Mouse (Mus musculus) forebrain, embryonic 15.5 days (tissue): ENCODE measurements around the gene Elavl1. TPM values are rescaled to one million over a fixed set of nuclear protein-coding genes. Genes with fewer than 3 reads are reported as not detected.
"Not testable (repeated sequence)": the region's sequence is repeated elsewhere in the genome, so short reads cannot be mapped to it uniquely, and the experiment has no call there.

ENCODE experiments used
- ATAC-seq: fragments of 200-750 bp; cut with Nextera tagmentation; replicated peaks from 2 replicates; pipeline ENCODE4 v1.8.0; 2017; ENCODE audit warnings: mild to moderate bottlenecking, moderate TSS enrichment, moderate library complexity
- H3K27ac ChIP-seq: fragments of 300-500 bp; sonication (generic); replicated peaks from 2 replicates; pipeline ENCODE4 v1.5.1; 2015; ENCODE audit warnings: mild to moderate bottlenecking, inconsistent platforms
- H3K27me3 ChIP-seq: fragments of 300-500 bp; sonication (generic); 2 replicates; pipeline ENCODE4 v1.6.1; 2015; ENCODE audit warnings: inconsistent platforms
- H3K36me3 ChIP-seq: fragments of 300-500 bp; sonication (generic); 2 replicates; pipeline ENCODE4 v1.6.1; 2015; ENCODE audit warnings: mild to moderate bottlenecking, inconsistent platforms
- H3K4me1 ChIP-seq: fragments of 300-500 bp; sonication (generic); 2 replicates; pipeline ENCODE4 v1.6.1; 2015; ENCODE audit warnings: inconsistent platforms
- H3K4me2 ChIP-seq: fragments of 300-500 bp; sonication (generic); replicated peaks from 2 replicates; pipeline ENCODE4 v1.6.1; 2015; ENCODE audit warnings: mild to moderate bottlenecking, inconsistent platforms
- H3K4me3 ChIP-seq: fragments of 300-500 bp; sonication (generic); 2 replicates; pipeline ENCODE4 v1.5.1; 2015; ENCODE audit warnings: mild to moderate bottlenecking, inconsistent platforms
- H3K9ac ChIP-seq: fragments of 300-500 bp; sonication (generic); replicated peaks from 2 replicates; pipeline ENCODE4 v1.6.1; 2015; ENCODE audit warnings: mild to moderate bottlenecking, inconsistent platforms
- H3K9me3 ChIP-seq: fragments of 300-500 bp; sonication (generic); 2 replicates; pipeline ENCODE4 v1.6.1; 2016; ENCODE audit warnings: inconsistent platforms
- WGBS: fragments of 180-500 bp; shearing (Covaris S2); methylation state at CpG from one replicate; pipeline ENCODE4 v1.1.7; 2015; ENCODE audit warnings: mixed read lengths; 5-methylcytosine and 5-hydroxymethylcytosine counted together
- polyA plus RNA-seq: library from polyadenylated mRNA; unstranded; fragments of >200 nt; fragmentation: Nextera tagmentation; extraction: Ambion mirVana; gene quantifications from 2 replicates; pipeline ENCODE4 v1.2.1, GENCODE M21; 2015

Gene Elavl1
- 149 and 159 TPM in 2 replicates for polyA plus RNA-seq

DNA sequence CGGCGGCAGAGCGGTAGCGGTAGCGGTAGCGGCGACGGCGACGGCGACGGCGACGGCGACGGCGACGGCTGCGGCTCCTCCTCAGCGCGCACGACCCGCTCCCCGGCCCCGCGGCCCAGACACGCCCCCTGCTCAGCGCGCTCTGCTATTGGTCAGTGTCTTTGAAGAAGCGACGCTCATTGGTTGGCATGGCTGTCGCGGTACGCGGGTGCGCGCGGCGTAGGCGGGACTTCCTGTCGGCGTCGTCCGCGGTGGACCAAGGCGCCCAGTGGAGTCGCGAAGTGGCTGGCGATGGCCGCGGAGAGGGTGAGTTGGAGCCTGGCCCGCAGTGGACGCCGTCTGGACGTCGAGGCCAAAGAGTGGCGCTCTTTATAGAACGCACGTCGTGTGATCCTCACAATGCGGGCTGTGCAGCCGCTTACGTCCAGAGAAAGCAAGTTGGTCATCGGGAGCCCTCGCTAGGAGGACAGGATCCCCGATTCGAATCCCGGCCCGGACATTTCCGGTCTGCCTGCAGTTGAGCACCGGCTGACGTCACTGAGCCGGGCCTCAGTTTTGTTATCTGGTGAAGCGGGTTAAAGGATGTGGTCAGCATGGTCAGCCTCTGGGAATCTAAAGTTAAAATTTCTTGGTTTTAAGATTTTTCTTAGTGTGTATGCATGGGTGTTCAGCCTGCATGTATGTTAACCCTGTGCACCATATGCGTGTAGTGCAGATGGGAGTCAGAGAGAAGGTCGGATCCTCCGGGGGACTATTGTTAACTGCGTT is at the start of gene Elavl1, which contains the start of gene Ccl25:
Gene Elavl1, minus strand, starts transcription at position 431 of the 768 bp plus-strand sequence.
Gene Ccl25, plus strand, starts transcription at position 228 of the 768 bp plus-strand sequence.
- Histone ChIP-seq H3K9ac (peak within 1 kb of the TSS; percentile 97), H3K4me1 (peaks cover 42% of the 10 kb centered on the region), H3K9me3 (no peaks in the 10 kb centered on the region), H3K27ac (peak within 1 kb of the TSS; percentile 86), H3K4me3 (peak within 1 kb of the TSS; percentile 94), H3K27me3 (no peaks in the 10 kb centered on the region), H3K4me2 (peak within 1 kb of the TSS; percentile 90), H3K36me3 (peaks cover 45% of the 10 kb centered on the region)
- WGBS: under 1% methylated on average over 78 of the region's 78 CpGs
- ATAC-seq: peak; percentile 98

DNA sequence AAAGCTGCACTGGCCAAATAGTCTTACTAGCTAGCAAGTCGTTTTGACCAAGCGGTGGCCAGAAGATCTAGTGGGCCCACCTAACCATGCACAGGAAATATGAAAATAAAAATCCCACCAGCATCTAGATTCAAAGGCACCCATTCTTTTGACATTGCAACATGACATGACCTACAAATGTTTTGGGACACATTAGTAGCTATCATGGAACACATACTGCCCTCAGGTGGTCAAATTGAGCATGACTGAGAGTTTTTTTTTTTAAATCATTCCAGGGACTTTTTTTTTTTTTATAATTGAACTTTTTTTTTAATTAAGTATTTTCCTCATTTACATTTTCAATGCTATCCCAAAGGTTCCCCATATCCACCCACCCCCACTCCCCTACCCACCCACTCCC is 47.4 kb upstream of the Elavl1 start:
- Histone ChIP-seq H3K4me3 (no peak overlapping the region), H3K27ac (no peak overlapping the region), H3K4me1 (peaks cover 6% of the 10 kb centered on the region), H3K36me3 (no peaks in the 10 kb centered on the region), H3K4me2 (no peak overlapping the region), H3K9me3 (no peaks in the 10 kb centered on the region), H3K27me3 (no peaks in the 10 kb centered on the region), H3K9ac (no peak overlapping the region)
- 71% methylated on average over 2 of the region's 2 CpGs for WGBS
- no peak for ATAC-seq

DNA sequence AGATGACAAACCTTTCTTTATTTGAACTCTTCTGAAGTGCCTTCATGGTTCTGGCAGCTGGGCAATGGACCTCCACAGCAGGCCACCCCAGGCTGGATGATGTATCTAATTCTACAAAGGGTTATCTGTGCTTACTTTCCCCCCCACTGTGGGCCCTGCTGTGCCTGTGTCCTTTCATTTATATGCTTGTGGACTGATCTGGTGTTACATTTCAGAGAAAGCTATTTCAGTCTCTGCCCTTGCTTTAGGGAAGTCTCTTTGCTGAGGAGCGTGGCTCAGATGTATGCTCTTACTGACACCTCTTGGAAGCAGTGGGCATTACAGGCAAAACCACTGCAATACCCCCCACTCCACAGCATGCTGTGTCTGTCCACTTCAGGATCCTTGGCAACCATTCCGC is 44.9 kb upstream of the Elavl1 start:
- 40% methylated on average over 2 of the region's 2 CpGs for WGBS
- no peaks in the 10 kb centered on the region for H3K9me3 ChIP-seq
- no peak overlapping the region for H3K9ac ChIP-seq
- H3K27ac ChIP-seq: no peak overlapping the region
- H3K4me1 ChIP-seq: peaks cover 7% of the 10 kb centered on the region
- no peak for ATAC-seq
- H3K4me3 ChIP-seq: no peak overlapping the region
- no peaks in the 10 kb centered on the region for H3K27me3 ChIP-seq
- H3K4me2 ChIP-seq: no peak overlapping the region
- no peaks in the 10 kb centered on the region for H3K36me3 ChIP-seq

DNA sequence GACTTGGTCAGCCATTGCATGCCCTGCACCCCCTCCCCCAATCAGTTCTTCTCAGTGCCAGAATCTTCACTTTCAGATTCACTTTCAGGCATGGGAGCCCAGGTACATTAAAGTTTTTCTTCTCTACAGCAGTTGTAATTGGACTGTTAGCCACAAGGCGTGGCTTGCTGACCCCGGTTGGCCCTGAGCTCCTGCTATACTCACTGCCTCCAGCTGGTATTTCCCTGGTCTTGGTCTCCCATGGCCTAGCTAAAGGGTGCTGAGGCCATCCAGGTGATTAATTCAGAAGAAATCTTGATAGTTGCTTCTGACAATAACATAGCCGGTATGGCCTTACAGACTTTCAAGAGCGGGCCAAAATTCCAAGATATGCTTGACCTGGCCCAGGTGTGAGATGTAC is 43.3 kb upstream of the Elavl1 start:
- Histone ChIP-seq H3K4me2 (no peak overlapping the region), H3K4me3 (no peak overlapping the region), H3K4me1 (peaks cover 7% of the 10 kb centered on the region), H3K27ac (peak overlapping the region; percentile 64; the same call in 1 of the 2 replicates), H3K9ac (no peak overlapping the region), H3K9me3 (no peaks in the 10 kb centered on the region), H3K27me3 (no peaks in the 10 kb centered on the region), H3K36me3 (no peaks in the 10 kb centered on the region)
- 96% methylated on average over 4 of the region's 4 CpGs for WGBS
- ATAC-seq: no peak

DNA sequence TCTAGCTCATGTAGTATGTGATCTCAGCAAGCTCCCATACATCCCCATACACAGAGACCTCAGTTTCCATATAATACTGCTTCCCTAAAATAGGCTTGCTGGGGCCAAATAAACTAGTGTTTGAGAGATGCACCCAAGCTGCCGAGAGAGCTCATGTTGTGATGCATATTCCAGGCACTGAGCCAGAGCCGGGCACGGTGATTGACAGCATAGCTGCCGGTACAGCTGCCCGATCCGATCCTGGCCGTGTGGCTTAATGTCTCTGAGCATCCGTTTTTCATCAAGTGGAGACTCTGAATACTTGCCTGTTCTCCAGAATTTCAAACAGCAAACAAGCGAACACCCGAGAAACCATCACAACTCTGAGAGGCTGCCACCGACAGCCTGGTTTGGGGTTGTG is 42.6 kb upstream of the Elavl1 start:
- Histone ChIP-seq H3K9ac (no peak overlapping the region), H3K27ac (peak overlapping the region; percentile 64), H3K4me2 (no peak overlapping the region), H3K9me3 (no peaks in the 10 kb centered on the region), H3K4me3 (no peak overlapping the region), H3K4me1 (peaks cover 7% of the 10 kb centered on the region), H3K27me3 (no peaks in the 10 kb centered on the region), H3K36me3 (no peaks in the 10 kb centered on the region)
- ATAC-seq: peak; percentile 87
- 45% methylated on average over 11 of the region's 11 CpGs for WGBS

DNA sequence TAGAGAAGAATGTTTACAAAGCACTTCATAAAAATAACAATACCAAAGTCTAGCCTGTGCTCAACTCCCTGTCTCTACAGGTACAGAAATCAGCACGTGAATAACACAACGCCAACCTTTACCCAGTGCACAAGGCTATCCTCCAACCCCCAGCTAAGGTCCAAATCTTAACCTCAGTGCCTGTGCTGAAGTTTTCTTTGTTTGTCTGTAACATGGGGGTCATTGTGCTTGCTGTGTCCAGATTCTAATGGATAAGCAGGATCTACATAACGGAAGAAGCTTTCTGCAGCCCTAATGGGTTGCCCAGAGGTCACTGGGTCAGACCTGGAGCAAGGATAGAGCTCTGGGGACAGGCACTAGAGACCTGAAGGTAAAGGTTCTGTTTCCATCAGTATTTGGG is 41.0 kb upstream of the Elavl1 start:
- H3K4me2 ChIP-seq: no peak overlapping the region
- no peak overlapping the region for H3K27ac ChIP-seq
- no peak overlapping the region for H3K9ac ChIP-seq
- no peak for ATAC-seq
- no peaks in the 10 kb centered on the region for H3K27me3 ChIP-seq
- H3K9me3 ChIP-seq: no peaks in the 10 kb centered on the region
- 88% methylated on average over 3 of the region's 3 CpGs for WGBS
- no peaks in the 10 kb centered on the region for H3K36me3 ChIP-seq
- peaks cover 7% of the 10 kb centered on the region for H3K4me1 ChIP-seq
- no peak overlapping the region for H3K4me3 ChIP-seq

DNA sequence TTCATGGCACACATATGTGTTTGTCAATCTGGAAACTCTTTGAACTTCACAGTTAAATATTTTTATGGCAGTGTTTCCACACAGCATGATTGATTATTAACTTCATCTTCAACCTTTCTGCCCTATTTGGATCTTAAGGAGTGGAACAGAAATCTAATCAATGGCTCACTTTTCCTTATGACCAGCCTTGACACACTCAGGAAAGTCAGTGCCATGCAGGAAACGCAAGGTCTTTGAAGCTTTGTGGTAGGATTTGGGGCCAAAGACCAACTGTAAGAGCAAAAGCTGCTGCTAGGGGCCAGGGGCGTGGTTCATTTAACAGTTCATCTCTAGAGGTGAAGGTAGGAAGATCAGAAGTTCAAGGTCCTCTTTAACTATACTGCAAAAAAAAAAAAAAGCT is 35.7 kb upstream of the Elavl1 start:
- H3K4me3 ChIP-seq: no peak overlapping the region
- no peak for ATAC-seq
- H3K36me3 ChIP-seq: no peaks in the 10 kb centered on the region
- no peak overlapping the region for H3K9ac ChIP-seq
- H3K4me1 ChIP-seq: 0 out of 2 replicates have a peak, but pooled peaks cover 4% of the 10 kb centered on the region
- no peaks in the 10 kb centered on the region for H3K27me3 ChIP-seq
- no peak overlapping the region for H3K4me2 ChIP-seq
- H3K27ac ChIP-seq: no peak overlapping the region
- no peaks in the 10 kb centered on the region for H3K9me3 ChIP-seq
- whole genome bisulfite sequencing: 86% methylated on average over 2 of the region's 2 CpGs

DNA sequence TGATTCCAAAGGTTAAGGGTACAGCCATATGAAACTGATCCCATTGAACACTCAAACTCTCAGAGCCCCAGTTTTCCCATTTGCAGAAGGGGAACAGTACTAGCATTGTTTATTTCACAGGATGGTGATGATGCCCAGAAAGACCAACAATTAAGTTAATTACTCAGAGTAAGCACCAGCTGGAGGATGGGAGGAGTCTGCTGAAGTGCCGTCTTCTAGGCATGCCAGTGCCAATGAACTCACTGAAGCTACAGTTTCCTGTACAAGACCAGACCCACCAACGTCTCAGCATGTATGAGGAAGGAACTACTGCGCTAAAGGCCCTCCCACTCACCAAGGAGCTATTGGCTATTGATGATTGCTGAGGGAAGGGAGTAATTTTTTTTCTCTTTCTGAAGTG is 34.1 kb upstream of the Elavl1 start:
- H3K9ac ChIP-seq: no peak overlapping the region
- no peaks in the 10 kb centered on the region for H3K9me3 ChIP-seq
- peak; percentile 74 for ATAC-seq
- H3K27ac ChIP-seq: no peak overlapping the region
- H3K4me3 ChIP-seq: no peak overlapping the region
- WGBS: 39% methylated on average over 3 of the region's 3 CpGs
- H3K4me2 ChIP-seq: no peak overlapping the region
- no peaks in the 10 kb centered on the region for H3K36me3 ChIP-seq
- H3K27me3 ChIP-seq: no peaks in the 10 kb centered on the region
- 0 out of 2 replicates have a peak, but pooled peaks cover 4% of the 10 kb centered on the region for H3K4me1 ChIP-seq

DNA sequence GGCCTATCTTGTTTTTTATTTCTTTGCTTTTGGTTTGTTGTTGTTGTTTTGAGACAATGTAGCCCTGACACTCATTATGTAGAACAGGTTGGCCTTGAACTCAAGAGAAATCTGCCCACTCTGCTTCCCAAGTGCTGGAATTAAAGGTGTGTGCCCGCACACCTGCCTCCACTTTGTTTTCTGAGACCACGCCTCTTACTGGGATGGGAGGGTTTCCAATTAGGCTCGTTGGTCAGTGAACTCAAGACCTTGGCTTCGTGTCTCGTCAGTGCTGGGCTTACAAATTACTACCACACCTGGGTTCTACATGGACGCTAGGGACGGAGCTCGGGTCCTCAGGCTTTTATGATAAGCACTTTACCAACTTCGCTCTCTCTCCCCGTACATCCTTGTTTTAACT is 30.2 kb upstream of the Elavl1 start:
- no peaks in the 10 kb centered on the region for H3K27me3 ChIP-seq
- 92% methylated on average over 10 of the region's 10 CpGs for WGBS

DNA sequence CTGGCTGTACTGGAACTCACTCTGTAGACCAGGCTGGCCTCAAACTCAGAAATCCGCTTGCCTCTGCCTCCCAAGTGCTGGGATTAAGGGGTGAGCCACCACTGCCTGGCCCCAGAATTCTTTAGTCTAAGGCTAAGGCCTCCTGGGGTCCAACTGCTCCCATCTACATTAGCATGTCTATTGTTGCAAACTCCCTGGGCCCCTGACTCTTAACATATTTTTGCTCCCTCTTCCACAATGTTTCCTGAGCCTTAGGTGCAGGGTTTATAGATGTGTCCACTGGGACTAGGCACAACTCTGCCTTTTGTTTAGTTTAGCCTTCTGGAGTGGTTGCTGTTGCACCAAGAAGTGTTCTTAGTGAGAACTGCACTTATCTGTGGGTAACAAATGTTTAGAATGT is 29.3 kb upstream of the Elavl1 start:
- Histone ChIP-seq H3K9ac (no peak overlapping the region), H3K9me3 (no peaks in the 10 kb centered on the region), H3K4me2 (no peak overlapping the region), H3K36me3 (no peaks in the 10 kb centered on the region), H3K27me3 (no peaks in the 10 kb centered on the region), H3K4me3 (no peak overlapping the region), H3K4me1 (0 out of 2 replicates have a peak, but pooled peaks cover 4% of the 10 kb centered on the region), H3K27ac (no peak overlapping the region)
- WGBS: 95% methylated on average over 1 of the region's 1 CpGs
- no peak for ATAC-seq

More for the DNA sequence above, 30.2 kb upstream of the Elavl1 start:
- Histone ChIP-seq H3K36me3 (no peaks in the 10 kb centered on the region), H3K9me3 (no peaks in the 10 kb centered on the region), H3K4me1 (0 out of 2 replicates have a peak, but pooled peaks cover 4% of the 10 kb centered on the region), H3K27ac (no peak overlapping the region), H3K4me2 (no peak overlapping the region), H3K4me3 (no peak overlapping the region), H3K9ac (no peak overlapping the region)
- ATAC-seq: no peak

DNA sequence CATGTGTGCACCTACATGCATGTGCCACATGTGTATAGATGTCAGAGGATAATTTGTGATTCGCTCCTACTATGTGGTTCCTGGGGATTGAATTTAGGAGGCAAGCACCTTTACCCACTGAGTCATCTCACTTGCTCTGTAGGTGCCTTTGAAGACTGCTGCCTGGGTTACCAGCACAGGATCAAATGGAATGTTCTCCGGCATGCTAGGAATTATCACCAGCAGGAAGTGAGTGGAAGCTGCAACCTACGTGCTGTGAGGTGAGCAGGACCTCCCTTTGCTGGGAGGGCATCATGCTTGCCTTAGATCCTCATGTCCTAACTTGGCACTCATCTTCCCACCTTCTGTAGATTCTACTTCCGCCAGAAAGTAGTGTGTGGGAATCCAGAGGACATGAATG is 28.5 kb upstream of the Elavl1 start:
- no peak overlapping the region for H3K4me2 ChIP-seq
- no peak for ATAC-seq
- no peaks in the 10 kb centered on the region for H3K36me3 ChIP-seq
- no peak overlapping the region for H3K4me3 ChIP-seq
- H3K9me3 ChIP-seq: no peaks in the 10 kb centered on the region
- 87% methylated on average over 4 of the region's 4 CpGs for WGBS
- no peak overlapping the region for H3K27ac ChIP-seq
- H3K4me1 ChIP-seq: no peaks in the 10 kb centered on the region
- no peaks in the 10 kb centered on the region for H3K27me3 ChIP-seq
- no peak overlapping the region for H3K9ac ChIP-seq

DNA sequence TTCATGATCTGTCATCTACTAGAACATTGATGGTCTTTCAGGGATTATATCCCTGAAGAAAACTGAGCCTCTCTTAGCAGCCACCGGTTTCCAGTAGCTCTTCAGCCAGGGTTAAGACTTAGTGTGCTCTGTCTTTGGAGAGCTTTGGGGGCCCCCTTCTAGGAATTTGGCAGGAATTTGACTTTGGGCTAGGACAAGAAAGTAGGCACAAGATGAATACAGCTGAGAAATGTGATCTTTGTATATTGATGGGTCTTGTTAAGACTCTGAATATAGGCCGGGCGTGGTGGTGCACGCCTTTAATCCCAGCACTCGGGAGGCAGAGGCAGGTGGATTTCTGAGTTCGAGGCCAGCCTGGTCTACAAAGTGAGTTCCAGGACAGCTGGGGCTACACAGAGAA is 27.3 kb upstream of the Elavl1 start:
- not testable (repeated sequence) for H3K36me3 ChIP-seq, ATAC-seq, H3K9me3 ChIP-seq, H3K4me3 ChIP-seq, H3K27ac ChIP-seq, H3K27me3 ChIP-seq, H3K4me2 ChIP-seq, H3K4me1 ChIP-seq, H3K9ac ChIP-seq
- 93% methylated on average over 6 of the region's 6 CpGs for WGBS

DNA sequence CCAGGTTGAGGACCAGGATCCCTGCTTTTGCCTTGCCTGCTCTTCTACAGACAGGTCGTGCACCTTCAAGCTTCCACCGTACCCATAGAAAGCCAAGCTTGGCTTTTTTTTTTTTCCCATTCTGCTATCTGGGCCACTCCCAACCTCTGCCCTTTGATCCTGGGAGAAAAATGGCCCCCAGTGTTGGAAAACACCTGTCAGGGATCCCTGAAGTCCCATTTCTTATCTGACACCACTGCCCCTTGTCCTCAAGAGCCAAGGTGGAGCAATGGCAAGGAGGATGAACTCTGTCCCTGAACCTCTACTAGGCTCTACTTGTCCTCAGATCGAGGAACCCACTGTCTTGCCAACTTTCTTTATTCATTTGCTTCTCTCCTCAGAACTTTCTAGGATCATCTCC is 25.4 kb upstream of the Elavl1 start:
- WGBS: 82% methylated on average over 3 of the region's 3 CpGs
- Histone ChIP-seq H3K27me3 (no peaks in the 10 kb centered on the region), H3K9ac (no peak overlapping the region), H3K9me3 (no peaks in the 10 kb centered on the region), H3K4me3 (no peak overlapping the region), H3K27ac (no peak overlapping the region), H3K36me3 (no peaks in the 10 kb centered on the region), H3K4me2 (no peak overlapping the region), H3K4me1 (no peaks in the 10 kb centered on the region)
- no peak for ATAC-seq
